Mouse (Mus musculus): ENCODE measurements at regions not wholly inside any gene's neighbourhood (a gene's known extent, or its start where the extent isn't known, plus 50 kb on each side); places are given as distances from the start of the nearest gene placed in this dataset.

DNA sequence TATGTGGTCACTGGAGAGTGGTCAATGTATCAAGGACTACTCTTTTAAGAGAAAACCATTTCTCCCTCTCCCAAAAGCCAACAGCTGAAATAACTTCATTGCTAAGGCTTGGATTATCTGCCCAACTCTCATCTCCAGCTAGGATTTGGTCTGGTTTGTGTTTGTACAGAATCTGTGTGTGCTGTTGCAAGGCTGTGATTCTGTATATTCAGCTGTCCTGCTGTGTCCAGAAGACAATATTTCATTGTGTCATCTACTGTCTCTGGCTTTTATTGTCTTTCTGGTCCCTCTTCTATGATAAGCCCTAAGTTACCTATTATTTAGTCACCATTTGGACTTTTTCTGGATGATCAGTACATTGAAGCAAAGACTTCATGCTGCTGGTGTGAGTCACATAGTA, 110.9 kb downstream of the Cenpc1 start:
- ATAC-seq (ENCODE audit: low FRiP score), result no peak
- Histone ChIP-seq H3K9me3 (ENCODE audit: control insufficient read depth, low read length) (no peaks in the 10 kb centered on the region), H3K36me3 (replicated peaks; ENCODE audit: control insufficient read depth, insufficient read depth) (no peaks in the 10 kb centered on the region), H3K4me3 (replicated peaks; ENCODE audit: low read length) (no peak overlapping the region), H3K9ac (no peak overlapping the region), H3K27me3 (ENCODE audit: control insufficient read depth, insufficient read depth, low read length) (no peaks in the 10 kb centered on the region), H3K4me1 (replicated peaks; ENCODE audit: control insufficient read depth, insufficient read depth, low read length) (no peaks in the 10 kb centered on the region), H3K4me2 (replicated peaks) (no peak overlapping the region), H3K27ac (no peak overlapping the region)
- DNase-seq (ENCODE audit: low spot score), result no peak

DNA sequence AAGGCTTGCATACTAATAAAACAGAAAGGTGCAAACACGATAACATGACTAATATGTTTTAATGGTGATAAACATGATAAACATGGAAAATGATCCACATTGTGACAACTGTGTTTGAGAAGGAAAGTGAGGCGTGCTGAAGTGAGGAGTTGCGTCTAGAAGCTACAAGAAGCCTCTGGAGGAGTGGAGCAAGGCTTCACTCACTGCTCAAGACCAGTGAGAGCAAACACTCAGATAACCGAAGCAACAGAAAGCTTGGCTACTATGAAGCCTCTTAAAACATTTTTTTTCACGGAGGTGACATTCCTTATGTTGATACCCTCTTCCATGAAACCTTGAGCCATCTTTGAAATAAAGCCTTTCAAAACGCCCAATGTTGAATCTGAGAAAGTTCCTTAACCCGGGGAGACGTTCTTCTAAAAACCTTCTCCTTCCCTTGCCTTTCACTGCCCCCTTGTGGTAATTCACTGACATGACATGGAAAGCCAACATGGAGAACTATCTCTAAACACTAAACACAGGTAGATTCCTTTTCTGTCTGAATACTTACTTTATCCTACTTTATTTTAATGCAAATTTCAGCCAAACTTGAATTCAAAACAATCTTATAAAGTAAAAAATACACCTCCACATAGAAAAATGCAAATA, 128.6 kb downstream of the Cenpc1 start:
- peak; percentile 86 for DNase-seq (ENCODE audit: low spot score)
- ATAC-seq (ENCODE audit: low FRiP score), result no peak
- H3K9ac ChIP-seq, result no peak overlapping the region
- H3K4me2 ChIP-seq (replicated peaks), result no peak overlapping the region
- 31% methylated on average over 8 of the region's 8 CpGs for WGBS
- no peak overlapping the region for H3K4me3 ChIP-seq (replicated peaks; ENCODE audit: low read length)
- no peaks in the 10 kb centered on the region for H3K9me3 ChIP-seq (ENCODE audit: control insufficient read depth, low read length)
- H3K27ac ChIP-seq, result no peak overlapping the region
- no peaks in the 10 kb centered on the region for H3K36me3 ChIP-seq (replicated peaks; ENCODE audit: control insufficient read depth, insufficient read depth)
- no peaks in the 10 kb centered on the region for H3K27me3 ChIP-seq (ENCODE audit: control insufficient read depth, insufficient read depth, low read length)
- H3K4me1 ChIP-seq (replicated peaks; ENCODE audit: control insufficient read depth, insufficient read depth, low read length), result no peaks in the 10 kb centered on the region

DNA sequence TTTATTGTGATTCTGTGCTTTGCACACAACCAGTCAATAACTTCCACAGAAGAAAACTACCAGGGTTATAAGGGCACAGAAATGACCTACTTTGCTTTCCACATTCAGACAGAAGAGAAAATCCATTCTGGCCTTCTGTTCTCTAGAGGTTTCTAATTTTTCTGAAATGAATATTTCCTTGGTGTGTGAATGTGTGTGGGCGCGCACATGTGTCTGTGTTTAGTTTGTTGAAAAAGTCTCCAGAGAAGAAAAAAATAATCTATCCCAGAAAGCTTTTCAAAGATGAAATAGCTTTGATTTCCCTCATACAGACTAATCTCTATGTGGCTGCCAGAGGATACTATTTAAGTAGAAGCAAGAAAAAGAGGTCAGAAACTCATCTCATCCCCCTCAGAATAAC, 147.1 kb downstream of the Cenpc1 start:
- no peak overlapping the region for H3K4me2 ChIP-seq (replicated peaks)
- WGBS, result 94% methylated on average over 2 of the region's 2 CpGs
- no peaks in the 10 kb centered on the region for H3K4me1 ChIP-seq (replicated peaks; ENCODE audit: control insufficient read depth, insufficient read depth, low read length)
- ATAC-seq (ENCODE audit: low FRiP score), result no peak
- H3K27me3 ChIP-seq (ENCODE audit: control insufficient read depth, insufficient read depth, low read length), result no peaks in the 10 kb centered on the region
- no peaks in the 10 kb centered on the region for H3K9me3 ChIP-seq (ENCODE audit: control insufficient read depth, low read length)
- no peak for DNase-seq (ENCODE audit: low spot score)
- no peak overlapping the region for H3K27ac ChIP-seq
- H3K4me3 ChIP-seq (replicated peaks; ENCODE audit: low read length), result no peak overlapping the region
- H3K36me3 ChIP-seq (replicated peaks; ENCODE audit: control insufficient read depth, insufficient read depth), result no peaks in the 10 kb centered on the region
- H3K9ac ChIP-seq, result no peak overlapping the region

DNA sequence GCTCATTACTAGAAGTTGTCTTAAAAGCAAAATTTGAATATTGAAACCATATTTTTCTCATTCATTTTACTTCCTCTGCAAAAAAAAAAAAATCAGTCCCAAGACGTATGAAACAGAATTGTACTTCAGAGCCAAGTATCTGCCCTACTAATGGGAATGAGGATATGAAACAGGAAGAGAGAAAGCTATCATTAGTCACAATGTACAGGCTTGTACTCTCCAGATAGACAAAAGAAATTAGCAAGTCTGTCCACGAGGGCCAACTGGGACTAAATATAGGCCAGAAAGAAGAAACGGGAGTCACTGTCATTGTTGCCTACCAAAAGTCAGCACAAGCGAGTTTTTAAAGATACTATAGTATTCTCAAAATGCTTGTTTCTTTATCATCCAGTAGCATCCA, 150.4 kb downstream of the Cenpc1 start:
- no peak overlapping the region for H3K9ac ChIP-seq
- no peak for DNase-seq (ENCODE audit: low spot score)
- H3K9me3 ChIP-seq (ENCODE audit: control insufficient read depth, low read length), result no peaks in the 10 kb centered on the region
- H3K27ac ChIP-seq, result no peak overlapping the region
- no peak overlapping the region for H3K4me2 ChIP-seq (replicated peaks)
- no peaks in the 10 kb centered on the region for H3K27me3 ChIP-seq (ENCODE audit: control insufficient read depth, insufficient read depth, low read length)
- H3K4me3 ChIP-seq (replicated peaks; ENCODE audit: low read length), result no peak overlapping the region
- no peaks in the 10 kb centered on the region for H3K4me1 ChIP-seq (replicated peaks; ENCODE audit: control insufficient read depth, insufficient read depth, low read length)
- H3K36me3 ChIP-seq (replicated peaks; ENCODE audit: control insufficient read depth, insufficient read depth), result no peaks in the 10 kb centered on the region
- ATAC-seq (ENCODE audit: low FRiP score), result no peak
- 73% methylated on average over 4 of the region's 4 CpGs for WGBS

DNA sequence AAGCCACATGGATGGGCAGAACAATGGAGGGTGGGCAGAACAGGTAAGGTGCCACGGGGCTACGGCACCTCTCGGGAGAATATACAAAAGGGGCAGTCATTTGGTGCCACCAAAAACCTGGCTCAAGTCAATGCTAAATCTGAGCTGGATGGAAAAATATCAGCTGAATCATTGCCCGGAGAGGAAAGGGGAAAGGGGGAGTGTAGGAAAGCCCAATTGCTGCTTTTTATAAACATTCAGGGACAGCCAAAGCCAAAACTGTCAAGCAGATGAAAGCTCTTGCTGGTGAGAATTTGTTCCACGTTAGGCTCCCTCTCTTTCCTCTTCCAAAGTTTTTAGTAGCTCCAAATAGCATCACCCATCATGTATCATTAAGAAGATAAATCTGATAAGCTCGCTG, 168.9 kb downstream of the Cenpc1 start:
- H3K27me3 ChIP-seq (ENCODE audit: control insufficient read depth, insufficient read depth, low read length), result no peaks in the 10 kb centered on the region
- H3K9me3 ChIP-seq (ENCODE audit: control insufficient read depth, low read length), result no peaks in the 10 kb centered on the region
- WGBS, result 78% methylated on average over 6 of the region's 6 CpGs
- H3K9ac ChIP-seq, result no peak overlapping the region
- no peak overlapping the region for H3K27ac ChIP-seq
- no peaks in the 10 kb centered on the region for H3K4me1 ChIP-seq (replicated peaks; ENCODE audit: control insufficient read depth, insufficient read depth, low read length)
- DNase-seq (ENCODE audit: low spot score), result no peak
- ATAC-seq (ENCODE audit: low FRiP score), result no peak
- H3K4me3 ChIP-seq (replicated peaks; ENCODE audit: low read length), result no peak overlapping the region
- H3K4me2 ChIP-seq (replicated peaks), result no peak overlapping the region
- H3K36me3 ChIP-seq (replicated peaks; ENCODE audit: control insufficient read depth, insufficient read depth), result no peaks in the 10 kb centered on the region

DNA sequence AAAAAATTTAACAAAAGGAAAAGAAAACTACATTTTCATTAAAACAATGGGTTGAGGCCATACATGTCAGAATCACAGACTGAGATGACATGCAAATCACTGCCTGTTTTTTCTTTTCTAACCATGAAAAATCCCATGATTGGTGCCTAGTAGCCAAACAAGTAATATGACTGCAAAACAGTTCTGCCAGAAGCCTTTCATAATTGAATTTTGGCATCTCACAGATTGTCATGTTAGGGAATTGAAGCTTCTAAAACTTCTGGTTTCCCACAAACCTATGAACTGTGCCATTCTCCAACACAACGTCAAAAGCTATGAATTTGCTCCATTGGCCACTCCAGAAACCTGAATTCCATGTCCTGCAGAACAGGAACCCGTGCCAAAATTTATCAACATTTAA, 169.6 kb downstream of the Cenpc1 start:
- Histone ChIP-seq H3K4me3 (replicated peaks; ENCODE audit: low read length) (no peak overlapping the region), H3K4me2 (replicated peaks) (no peak overlapping the region), H3K9ac (no peak overlapping the region), H3K9me3 (ENCODE audit: control insufficient read depth, low read length) (no peaks in the 10 kb centered on the region), H3K27ac (no peak overlapping the region), H3K36me3 (replicated peaks; ENCODE audit: control insufficient read depth, insufficient read depth) (no peaks in the 10 kb centered on the region), H3K4me1 (replicated peaks; ENCODE audit: control insufficient read depth, insufficient read depth, low read length) (no peaks in the 10 kb centered on the region), H3K27me3 (ENCODE audit: control insufficient read depth, insufficient read depth, low read length) (no peaks in the 10 kb centered on the region)
- DNase-seq (ENCODE audit: low spot score), result no peak
- no peak for ATAC-seq (ENCODE audit: low FRiP score)
- WGBS, result 91% methylated on average over 2 of the region's 2 CpGs

DNA sequence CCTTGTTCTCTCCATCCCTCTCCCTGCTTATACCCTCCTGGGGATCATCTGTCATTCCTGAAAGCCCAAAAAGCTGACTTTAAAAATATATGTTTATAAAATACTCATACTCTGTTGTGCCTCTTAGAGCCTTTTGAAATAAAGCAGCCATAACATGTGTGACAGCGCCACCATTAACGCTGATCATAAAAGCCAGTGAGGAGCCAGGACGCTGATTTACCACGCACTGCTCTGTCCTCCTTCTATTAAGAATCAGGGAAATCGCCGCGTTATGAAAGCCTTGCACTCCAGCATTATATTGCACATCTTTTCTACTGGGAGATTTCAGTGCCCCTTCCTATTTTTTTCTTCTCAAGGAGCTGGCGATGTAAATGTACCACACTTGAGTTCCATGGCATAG, 195.1 kb downstream of the Cenpc1 start:
- H3K27ac ChIP-seq, result no peak overlapping the region
- 77% methylated on average over 8 of the region's 8 CpGs for WGBS
- no peak overlapping the region for H3K9ac ChIP-seq
- H3K27me3 ChIP-seq (ENCODE audit: control insufficient read depth, insufficient read depth, low read length), result no peaks in the 10 kb centered on the region
- H3K4me3 ChIP-seq (replicated peaks; ENCODE audit: low read length), result no peak overlapping the region
- H3K9me3 ChIP-seq (ENCODE audit: control insufficient read depth, low read length), result no peaks in the 10 kb centered on the region
- no peak overlapping the region for H3K4me2 ChIP-seq (replicated peaks)
- no peak for ATAC-seq (ENCODE audit: low FRiP score)
- H3K36me3 ChIP-seq (replicated peaks; ENCODE audit: control insufficient read depth, insufficient read depth), result no peaks in the 10 kb centered on the region
- H3K4me1 ChIP-seq (replicated peaks; ENCODE audit: control insufficient read depth, insufficient read depth, low read length), result no peaks in the 10 kb centered on the region
- no peak for DNase-seq (ENCODE audit: low spot score)

DNA sequence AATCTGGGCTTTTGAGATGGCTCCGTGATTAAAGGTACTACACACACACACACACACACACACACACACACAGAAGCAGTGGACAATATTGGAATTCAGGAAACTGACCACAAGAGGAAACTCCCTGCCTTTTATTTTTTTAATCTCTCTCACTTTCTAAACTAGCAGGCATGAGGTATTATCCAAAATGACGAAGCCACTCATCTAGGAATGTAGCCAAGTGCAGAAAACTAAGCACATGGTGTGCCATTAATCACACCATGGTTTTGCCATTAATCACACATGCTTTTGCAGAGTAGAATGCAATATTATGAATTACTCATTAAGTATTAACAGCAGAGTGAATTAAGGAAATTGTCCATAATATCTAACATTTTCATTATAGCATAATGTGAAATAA, 232.8 kb downstream of the Cenpc1 start:
- ATAC-seq (ENCODE audit: low FRiP score) (no peak), DNase-seq (ENCODE audit: low spot score) (no peak)
- H3K4me3 ChIP-seq (replicated peaks; ENCODE audit: low read length), result no peak overlapping the region
- H3K36me3 ChIP-seq (replicated peaks; ENCODE audit: control insufficient read depth, insufficient read depth), result no peaks in the 10 kb centered on the region
- no peak overlapping the region for H3K4me2 ChIP-seq (replicated peaks)
- H3K27ac ChIP-seq, result no peak overlapping the region
- H3K4me1 ChIP-seq (replicated peaks; ENCODE audit: control insufficient read depth, insufficient read depth, low read length), result no peaks in the 10 kb centered on the region
- no peak overlapping the region for H3K9ac ChIP-seq
- H3K9me3 ChIP-seq (ENCODE audit: control insufficient read depth, low read length), result no peaks in the 10 kb centered on the region
- H3K27me3 ChIP-seq (ENCODE audit: control insufficient read depth, insufficient read depth, low read length), result no peaks in the 10 kb centered on the region
- WGBS, result 78% methylated on average over 2 of the region's 2 CpGs

DNA sequence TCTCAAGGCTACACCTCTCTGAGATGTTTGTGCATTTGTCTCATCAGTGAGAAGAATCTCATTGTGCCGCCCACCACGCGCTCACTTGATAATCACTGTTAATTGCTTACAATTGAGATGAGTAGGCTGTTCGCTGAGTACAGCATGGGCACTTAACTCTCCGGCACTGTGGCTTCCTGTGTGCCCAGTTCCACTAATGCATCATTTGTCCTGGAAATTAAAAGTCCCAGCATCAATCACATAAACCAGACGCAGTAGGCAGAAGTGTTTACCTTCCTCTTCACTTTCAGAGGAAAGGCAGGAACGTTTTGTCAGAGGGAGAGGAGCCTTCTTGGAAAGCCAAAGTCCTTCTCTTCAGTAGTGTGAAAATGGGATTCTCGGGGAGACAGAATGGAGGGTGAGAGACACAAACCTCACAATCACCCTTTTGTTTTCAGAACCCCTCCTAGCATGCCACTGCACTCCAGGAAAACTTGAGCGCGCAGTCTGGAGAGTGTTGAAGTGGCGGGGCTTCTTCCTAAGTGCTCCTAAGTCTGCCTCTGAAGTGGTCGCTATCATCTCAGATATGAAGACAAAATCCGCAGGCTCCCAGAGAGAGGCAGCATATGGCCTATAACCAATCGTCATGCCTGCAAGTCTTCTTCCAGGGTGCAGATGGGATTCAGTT, 269.7 kb downstream of the Cenpc1 start:
- Histone ChIP-seq H3K4me2 (replicated peaks) (no peak overlapping the region), H3K27ac (no peak overlapping the region), H3K4me1 (replicated peaks; ENCODE audit: control insufficient read depth, insufficient read depth, low read length) (no peaks in the 10 kb centered on the region), H3K36me3 (replicated peaks; ENCODE audit: control insufficient read depth, insufficient read depth) (no peaks in the 10 kb centered on the region), H3K4me3 (replicated peaks; ENCODE audit: low read length) (no peak overlapping the region), H3K9me3 (ENCODE audit: control insufficient read depth, low read length) (no peaks in the 10 kb centered on the region), H3K9ac (no peak overlapping the region), H3K27me3 (ENCODE audit: control insufficient read depth, insufficient read depth, low read length) (no peaks in the 10 kb centered on the region)
- DNase-seq (ENCODE audit: low spot score) (no peak), ATAC-seq (ENCODE audit: low FRiP score) (no peak)
- WGBS, result 73% methylated on average over 14 of the region's 14 CpGs

DNA sequence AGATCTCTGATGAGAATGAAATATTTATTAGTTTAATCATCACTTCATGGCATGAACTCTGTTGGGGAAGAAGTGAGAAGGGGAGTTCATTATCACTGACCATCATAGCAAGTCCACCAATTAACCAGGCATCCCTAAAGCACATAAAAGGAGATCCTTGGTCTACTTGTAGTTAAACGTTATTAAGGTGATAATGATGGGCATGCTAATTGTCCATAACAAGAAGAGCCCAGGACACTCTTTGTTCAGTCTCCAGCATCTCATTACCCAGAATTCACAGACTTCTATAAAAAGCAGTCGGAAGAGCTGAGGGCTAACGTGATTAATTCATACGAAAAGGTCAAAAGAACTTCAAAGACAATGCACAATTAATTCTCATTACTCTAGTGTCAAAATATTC, 272.2 kb downstream of the Cenpc1 start:
- DNase-seq (ENCODE audit: low spot score) (no peak), ATAC-seq (ENCODE audit: low FRiP score) (no peak)
- Histone ChIP-seq H3K27me3 (ENCODE audit: control insufficient read depth, insufficient read depth, low read length) (no peaks in the 10 kb centered on the region), H3K4me3 (replicated peaks; ENCODE audit: low read length) (no peak overlapping the region), H3K4me2 (replicated peaks) (no peak overlapping the region), H3K4me1 (replicated peaks; ENCODE audit: control insufficient read depth, insufficient read depth, low read length) (no peaks in the 10 kb centered on the region), H3K9ac (no peak overlapping the region), H3K36me3 (replicated peaks; ENCODE audit: control insufficient read depth, insufficient read depth) (no peaks in the 10 kb centered on the region), H3K27ac (no peak overlapping the region), H3K9me3 (ENCODE audit: control insufficient read depth, low read length) (no peaks in the 10 kb centered on the region)
- WGBS, result 63% methylated on average over 4 of the region's 4 CpGs
